Mouse (Mus musculus): ENCODE results near the gene Vsx1. TPM values are rescaled to one million over a fixed set of nuclear protein-coding genes. Genes with fewer than 3 reads are reported as not detected.

The Vsx1 gene
- polyA plus RNA-seq, 1 experiment from 2014 or later = 0.06 TPM

DNA sequence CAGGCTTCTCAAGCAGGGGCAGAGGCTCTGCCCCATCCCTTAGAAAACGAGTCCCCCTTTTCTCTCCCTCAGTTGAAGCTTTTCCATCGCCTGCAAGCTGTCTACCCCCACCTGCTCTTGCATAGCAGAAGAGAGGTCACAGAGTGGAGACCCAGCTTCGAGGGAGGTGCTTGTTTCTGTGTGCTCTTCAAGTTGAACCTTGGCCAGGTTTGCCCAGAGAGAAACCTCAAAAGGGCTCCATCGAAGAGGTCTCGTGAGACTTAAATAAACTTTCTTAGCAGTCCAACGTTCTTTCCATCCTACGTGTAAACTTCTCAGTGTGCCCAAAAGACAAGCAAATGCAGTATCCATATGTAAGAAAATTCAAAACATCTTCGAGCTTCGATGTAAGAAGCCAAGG, 37.8 kb downstream of the Vsx1 start:
- 69% methylated on average over 9 of the region's 9 CpGs for WGBS
- Histone ChIP-seq H3K4me2 (no peak overlapping the region), H3K9me3 (no peaks in the 10 kb centered on the region), H3K36me3 (replicated peaks) (no peaks in the 10 kb centered on the region), H3K9ac (no peak overlapping the region), H3K27me3 (replicated peaks) (no peaks in the 10 kb centered on the region), H3K27ac (no peak overlapping the region), H3K4me1 (peaks cover 20% of the 10 kb centered on the region), H3K4me3 (no peak overlapping the region)
- no peak for ATAC-seq (replicated peaks)

DNA sequence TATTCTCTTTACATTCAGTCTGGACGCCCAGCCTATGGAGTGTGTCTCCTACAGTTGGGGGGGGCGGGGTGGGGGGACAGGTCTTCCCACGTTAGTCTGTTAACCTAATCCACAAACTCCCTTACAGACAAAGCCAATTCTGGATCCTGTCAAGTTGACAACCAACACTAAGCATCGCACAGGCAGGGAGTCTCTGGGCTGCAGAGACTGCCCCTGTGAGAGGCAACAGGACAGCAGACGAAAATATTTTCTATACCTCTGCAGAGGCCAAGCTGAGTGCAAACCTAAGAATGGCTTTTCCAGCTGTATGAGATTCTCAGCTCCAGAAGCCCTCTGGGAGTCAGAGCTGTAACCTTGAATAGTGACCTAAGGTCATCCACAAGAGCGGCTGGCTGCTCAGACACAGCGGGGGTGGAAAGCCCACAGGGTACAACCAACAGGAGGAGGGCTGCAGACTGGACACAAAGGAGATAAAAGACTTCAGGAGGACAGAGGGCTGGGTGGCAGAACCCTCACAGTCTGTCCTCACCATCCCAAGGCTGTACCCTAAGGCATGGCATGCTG, 38.6 kb downstream of the Vsx1 start:
- WGBS = 11% methylated on average over 7 of the region's 7 CpGs
- H3K36me3 ChIP-seq (replicated peaks) = no peaks in the 10 kb centered on the region
- no peak overlapping the region for H3K9ac ChIP-seq
- peak; percentile 24; the same call in 1 of the 2 replicates for ATAC-seq (replicated peaks)
- H3K27me3 ChIP-seq (replicated peaks) = no peaks in the 10 kb centered on the region
- H3K27ac ChIP-seq = no peak overlapping the region
- H3K9me3 ChIP-seq = no peaks in the 10 kb centered on the region
- H3K4me1 ChIP-seq = peaks cover 20% of the 10 kb centered on the region
- no peak overlapping the region for H3K4me2 ChIP-seq
- no peak overlapping the region for H3K4me3 ChIP-seq

DNA sequence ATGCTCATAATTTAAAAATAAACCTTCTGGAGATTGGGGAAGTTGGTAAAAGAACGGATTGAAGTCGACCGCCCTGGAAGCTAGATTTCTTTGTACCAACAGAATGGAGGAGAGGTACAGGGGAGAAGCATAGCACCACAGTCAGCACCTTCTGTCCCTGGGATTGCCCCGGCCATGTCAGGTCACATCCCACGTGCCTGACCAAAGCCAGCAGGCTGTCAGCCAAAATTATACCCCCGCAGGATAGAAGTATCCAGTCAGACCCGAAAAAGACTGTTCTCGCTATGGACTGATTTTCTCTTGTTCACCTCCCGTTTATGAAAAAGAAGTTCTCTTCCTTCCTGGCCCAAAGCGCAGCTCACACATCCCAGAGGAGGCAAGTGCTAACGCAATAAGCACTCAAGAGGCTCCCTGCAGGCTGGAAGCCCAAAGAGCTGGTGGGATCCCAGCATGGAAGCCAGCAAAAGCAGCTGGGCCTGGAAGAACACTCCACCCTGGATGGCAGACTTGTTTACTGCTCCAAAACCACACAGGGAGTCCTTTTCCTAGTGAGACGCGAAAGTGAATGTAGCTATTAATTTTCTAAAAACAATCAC, 40.8 kb downstream of the Vsx1 start:
- Histone ChIP-seq H3K4me3 (no peak overlapping the region), H3K4me2 (no peak overlapping the region), H3K27ac (peak overlapping the region; percentile 21; the same call in 1 of the 2 replicates), H3K36me3 (replicated peaks) (no peaks in the 10 kb centered on the region), H3K9ac (no peak overlapping the region), H3K9me3 (no peaks in the 10 kb centered on the region), H3K4me1 (peaks cover 23% of the 10 kb centered on the region), H3K27me3 (replicated peaks) (no peaks in the 10 kb centered on the region)
- ATAC-seq (replicated peaks) = no peak
- 59% methylated on average over 13 of the region's 13 CpGs for WGBS

DNA sequence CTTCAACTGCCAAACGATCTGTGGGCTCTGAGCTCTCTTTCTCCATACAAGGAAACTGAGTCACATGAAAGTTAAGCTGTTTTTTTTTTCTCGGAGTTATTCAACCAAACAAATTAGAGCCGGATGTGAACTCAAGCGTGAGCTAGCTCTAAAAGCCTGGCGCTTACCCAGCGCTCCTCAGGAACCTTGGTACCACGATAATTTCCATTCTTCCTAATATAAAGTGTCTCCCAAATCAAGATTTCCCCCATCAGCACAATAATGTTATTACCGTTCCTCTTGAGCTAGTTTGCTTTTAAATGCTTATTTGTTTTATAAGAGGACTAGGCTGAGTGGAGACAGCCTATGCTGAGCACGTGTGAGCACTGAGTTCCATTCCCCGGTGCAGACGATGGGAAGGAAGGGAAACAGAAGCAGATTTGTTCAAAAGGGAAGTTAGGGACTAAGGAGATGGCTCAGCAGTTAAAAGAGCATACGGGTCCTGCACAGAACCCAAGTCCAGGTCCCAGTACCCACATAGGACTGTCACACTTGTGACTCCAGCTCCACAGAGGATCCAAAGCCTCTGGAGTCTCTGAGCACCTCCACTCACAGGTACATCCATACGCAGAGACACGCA, 41.4 kb downstream of the Vsx1 start:
- no peaks in the 10 kb centered on the region for H3K27me3 ChIP-seq (replicated peaks)
- H3K27ac ChIP-seq = peak overlapping the region; percentile 21; the same call in 1 of the 2 replicates
- no peak overlapping the region for H3K4me2 ChIP-seq
- no peak for ATAC-seq (replicated peaks)
- no peak overlapping the region for H3K9ac ChIP-seq
- peaks cover 23% of the 10 kb centered on the region for H3K4me1 ChIP-seq
- no peak overlapping the region for H3K4me3 ChIP-seq
- no peaks in the 10 kb centered on the region for H3K36me3 ChIP-seq (replicated peaks)
- 68% methylated on average over 14 of the region's 14 CpGs for WGBS
- H3K9me3 ChIP-seq = no peaks in the 10 kb centered on the region

DNA sequence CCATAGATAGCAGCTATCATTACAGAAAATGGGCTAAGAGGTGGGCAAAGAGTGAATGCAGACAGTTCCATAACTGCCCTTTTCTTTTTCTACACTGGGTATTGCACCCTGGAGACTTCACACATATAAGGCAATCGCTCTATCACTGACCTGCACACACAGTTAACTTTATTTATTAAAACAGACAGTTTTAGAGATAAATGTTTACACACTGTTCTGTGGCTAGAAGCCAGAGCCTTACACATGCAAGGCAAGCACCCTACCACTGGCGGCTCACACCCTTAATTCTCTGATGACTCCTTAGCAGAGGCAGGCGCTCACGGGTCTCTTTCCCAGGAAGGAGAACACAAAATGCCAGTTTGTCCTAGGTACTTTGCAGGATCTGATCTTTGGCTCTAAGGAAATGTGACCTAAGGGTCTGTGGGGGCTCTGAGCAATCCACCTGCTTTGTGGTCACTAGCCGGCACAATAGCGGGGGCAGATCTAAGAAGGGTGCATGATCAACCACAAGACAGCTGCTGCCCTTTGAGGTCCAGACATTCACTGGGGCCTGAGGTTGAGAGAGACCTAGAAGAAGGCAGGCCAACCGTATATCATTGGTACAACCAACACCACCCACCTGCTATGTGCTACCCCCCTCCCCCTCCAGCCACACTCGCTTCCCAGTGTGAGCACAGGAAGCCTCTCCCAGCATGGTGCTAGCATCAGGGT, 42.6 kb downstream of the Vsx1 start:
- H3K4me1 ChIP-seq = peaks cover 23% of the 10 kb centered on the region
- 92% methylated on average over 8 of the region's 8 CpGs for WGBS
- H3K4me2 ChIP-seq = no peak overlapping the region
- H3K36me3 ChIP-seq (replicated peaks) = no peaks in the 10 kb centered on the region
- no peak for ATAC-seq (replicated peaks)
- no peak overlapping the region for H3K4me3 ChIP-seq
- no peak overlapping the region for H3K27ac ChIP-seq
- no peaks in the 10 kb centered on the region for H3K9me3 ChIP-seq
- H3K27me3 ChIP-seq (replicated peaks) = no peaks in the 10 kb centered on the region
- H3K9ac ChIP-seq = no peak overlapping the region

DNA sequence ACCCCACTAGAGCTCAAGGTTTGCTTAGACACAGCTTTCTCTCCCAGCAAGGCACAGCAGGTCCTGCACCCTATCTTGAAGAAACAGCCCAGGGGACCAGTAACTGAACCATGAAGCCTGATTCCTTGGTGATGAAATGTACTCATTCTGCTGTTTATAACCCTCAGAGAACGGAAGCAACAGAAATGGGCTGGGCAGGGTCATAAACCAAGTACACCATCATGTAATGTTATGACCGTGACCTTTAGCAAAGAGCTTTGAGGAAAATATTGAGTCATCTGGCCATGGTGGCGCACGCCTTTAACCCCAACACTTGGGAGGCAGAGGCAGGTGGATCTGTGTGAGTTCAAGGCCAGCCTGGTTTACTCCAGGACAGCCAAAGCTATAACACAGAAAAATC, 43.9 kb downstream of the Vsx1 start:
- WGBS = 93% methylated on average over 4 of the region's 4 CpGs
- peaks cover 14% of the 10 kb centered on the region for H3K4me1 ChIP-seq
- peak overlapping the region; percentile 86 for H3K27ac ChIP-seq

DNA sequence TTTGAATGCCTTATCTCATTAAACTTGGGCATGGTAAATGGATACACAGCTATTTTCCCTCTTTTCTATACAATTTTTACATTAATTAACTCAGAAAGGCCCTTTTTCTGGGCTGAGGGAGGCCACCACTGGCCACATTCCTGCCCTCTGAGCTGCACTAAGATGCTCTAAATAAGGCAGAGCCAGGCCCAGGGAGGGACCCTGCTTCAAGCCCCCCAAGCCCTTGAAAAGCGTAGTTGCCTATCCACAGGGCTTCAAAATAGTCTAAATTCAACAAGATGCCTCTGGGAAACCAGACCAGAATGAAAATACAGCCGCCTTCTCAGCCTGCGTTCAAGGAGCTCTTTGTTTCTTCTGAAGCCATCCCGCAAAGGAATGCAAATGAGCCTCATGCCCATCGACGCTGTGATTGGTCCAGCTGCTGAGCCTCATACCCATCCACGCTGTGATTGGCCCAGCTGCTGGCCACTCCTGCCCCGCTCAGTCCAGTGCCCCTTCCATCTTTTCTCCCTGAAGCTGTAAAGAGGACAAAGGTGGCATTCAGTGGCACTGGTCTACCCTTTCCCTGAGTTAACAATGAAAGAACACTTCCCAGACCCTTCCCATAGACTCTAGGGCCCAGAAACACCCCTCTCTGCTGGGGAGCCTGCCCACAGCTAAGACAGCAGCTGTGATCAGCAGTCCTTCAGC, 45.3 kb downstream of the Vsx1 start:
- H3K4me1 ChIP-seq = peaks cover 7% of the 10 kb centered on the region; the same call in 1 of the 2 replicates
- H3K9me3 ChIP-seq = no peaks in the 10 kb centered on the region
- no peak overlapping the region for H3K4me3 ChIP-seq
- H3K9ac ChIP-seq = no peak overlapping the region
- H3K36me3 ChIP-seq (replicated peaks) = no peaks in the 10 kb centered on the region
- peak overlapping the region; percentile 86 for H3K27ac ChIP-seq
- no peaks in the 10 kb centered on the region for H3K27me3 ChIP-seq (replicated peaks)
- peak; percentile 99 for ATAC-seq (replicated peaks)
- 33% methylated on average over 8 of the region's 8 CpGs for WGBS
- H3K4me2 ChIP-seq = peak overlapping the region; percentile 28

More for the DNA sequence above, 43.9 kb downstream of the Vsx1 start:
- no peak overlapping the region for H3K9ac ChIP-seq
- no peak overlapping the region for H3K4me3 ChIP-seq
- no peak for ATAC-seq (replicated peaks)
- no peaks in the 10 kb centered on the region for H3K27me3 ChIP-seq (replicated peaks)
- no peaks in the 10 kb centered on the region for H3K36me3 ChIP-seq (replicated peaks)
- no peak overlapping the region for H3K4me2 ChIP-seq
- H3K9me3 ChIP-seq = no peaks in the 10 kb centered on the region

DNA sequence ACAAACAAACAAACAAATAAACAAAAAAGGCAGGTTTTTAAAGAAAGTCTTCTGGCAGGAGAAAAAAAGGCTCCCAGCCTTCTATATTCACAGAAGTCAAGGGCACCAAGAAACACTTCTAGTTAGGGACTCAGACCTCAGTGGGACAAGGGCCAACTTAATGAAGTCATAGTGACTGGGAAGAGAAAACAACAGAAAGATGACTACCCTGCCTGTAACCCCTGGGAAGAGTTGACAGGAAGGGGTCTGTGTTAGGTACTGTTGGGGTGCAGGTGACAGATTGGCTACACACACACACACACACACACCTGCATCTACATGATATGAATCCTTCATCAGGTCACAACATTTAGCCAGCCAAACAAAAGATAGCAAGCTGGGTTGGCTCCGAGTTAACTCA, 46.0 kb downstream of the Vsx1 start:
- WGBS = 64% methylated on average over 1 of the region's 1 CpGs
- Histone ChIP-seq H3K27me3 (replicated peaks) (no peaks in the 10 kb centered on the region), H3K4me3 (no peak overlapping the region), H3K9me3 (no peaks in the 10 kb centered on the region), H3K27ac (peak overlapping the region; percentile 86), H3K4me2 (no peak overlapping the region), H3K9ac (no peak overlapping the region), H3K36me3 (replicated peaks) (no peaks in the 10 kb centered on the region), H3K4me1 (peaks cover 3% of the 10 kb centered on the region; the same call in 1 of the 2 replicates)
- ATAC-seq (replicated peaks) = no peak

DNA sequence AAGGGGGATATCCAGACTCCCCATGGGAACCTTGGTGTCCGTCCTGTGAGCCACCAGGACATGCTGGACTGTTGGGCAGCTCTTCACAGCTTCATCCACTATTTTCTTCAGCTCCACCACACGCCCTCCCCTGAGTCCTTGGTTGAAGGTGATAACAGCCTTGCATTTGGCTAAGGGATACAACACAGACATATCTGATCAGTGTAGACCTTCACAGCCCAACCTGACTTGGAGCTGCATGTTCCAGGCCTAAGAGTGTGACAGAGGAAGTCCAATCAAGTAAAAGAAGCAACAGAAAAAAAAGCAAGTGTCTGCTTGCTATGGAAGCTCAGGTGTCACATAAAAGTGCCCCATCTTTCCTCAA, 50.8 kb downstream of the Vsx1 start:
- no peaks in the 10 kb centered on the region for H3K27me3 ChIP-seq (replicated peaks)
- H3K4me1 ChIP-seq = peaks cover 5% of the 10 kb centered on the region
- no peak overlapping the region for H3K4me3 ChIP-seq
- 0 out of 2 replicates have a peak, but pooled peaks cover 3% of the 10 kb centered on the region for H3K36me3 ChIP-seq (replicated peaks)
- H3K9ac ChIP-seq = no peak overlapping the region
- no peaks in the 10 kb centered on the region for H3K9me3 ChIP-seq
- ATAC-seq (replicated peaks) = 0 out of 2 replicates have a peak, but pooled peaks have one; percentile 20
- no peak overlapping the region for H3K4me2 ChIP-seq
- WGBS = 27% methylated on average over 2 of the region's 2 CpGs
- H3K27ac ChIP-seq = no peak overlapping the region

DNA sequence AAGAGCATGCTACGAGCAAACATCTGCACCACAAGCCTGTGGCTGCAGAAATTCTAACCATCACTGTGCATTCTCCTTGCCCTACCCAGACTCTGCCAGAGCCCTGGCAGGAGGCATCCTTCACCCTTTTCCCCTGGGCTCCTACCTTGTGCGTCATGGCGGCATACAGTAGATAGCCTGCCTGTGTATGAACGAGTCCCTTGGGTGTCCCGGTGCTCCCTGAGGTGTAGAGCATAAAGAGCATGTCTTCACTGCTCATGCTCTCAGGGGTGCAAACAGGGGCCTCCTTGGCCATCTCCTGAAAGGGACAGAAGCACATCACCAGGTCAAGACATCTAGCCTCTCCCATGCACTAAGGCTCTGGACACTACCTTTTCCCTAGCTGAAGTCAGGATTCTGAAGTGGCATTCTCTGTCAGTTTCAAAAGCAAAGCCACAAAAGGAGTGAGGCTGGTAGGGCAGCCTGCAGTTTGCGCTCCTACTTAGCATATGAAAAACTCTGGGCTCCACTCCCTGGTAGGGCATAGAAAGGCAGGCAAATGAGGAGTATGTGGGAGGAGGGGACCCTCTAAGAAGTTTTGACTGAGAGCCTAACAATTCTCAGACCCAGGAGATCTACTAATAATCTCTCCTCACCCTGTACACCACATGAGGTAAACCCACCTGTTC, 51.3 kb downstream of the Vsx1 start:
- H3K9ac ChIP-seq = no peak overlapping the region
- 0 out of 2 replicates have a peak, but pooled peaks cover 3% of the 10 kb centered on the region for H3K36me3 ChIP-seq (replicated peaks)
- no peaks in the 10 kb centered on the region for H3K9me3 ChIP-seq
- 34% methylated on average over 6 of the region's 6 CpGs for WGBS
- H3K4me1 ChIP-seq = peaks cover 5% of the 10 kb centered on the region
- ATAC-seq (replicated peaks) = peak; percentile 75; the same call in 1 of the 2 replicates
- no peaks in the 10 kb centered on the region for H3K27me3 ChIP-seq (replicated peaks)
- H3K4me2 ChIP-seq = no peak overlapping the region
- peak overlapping the region; percentile 63; the same call in 1 of the 2 replicates for H3K27ac ChIP-seq
- H3K4me3 ChIP-seq = no peak overlapping the region

DNA sequence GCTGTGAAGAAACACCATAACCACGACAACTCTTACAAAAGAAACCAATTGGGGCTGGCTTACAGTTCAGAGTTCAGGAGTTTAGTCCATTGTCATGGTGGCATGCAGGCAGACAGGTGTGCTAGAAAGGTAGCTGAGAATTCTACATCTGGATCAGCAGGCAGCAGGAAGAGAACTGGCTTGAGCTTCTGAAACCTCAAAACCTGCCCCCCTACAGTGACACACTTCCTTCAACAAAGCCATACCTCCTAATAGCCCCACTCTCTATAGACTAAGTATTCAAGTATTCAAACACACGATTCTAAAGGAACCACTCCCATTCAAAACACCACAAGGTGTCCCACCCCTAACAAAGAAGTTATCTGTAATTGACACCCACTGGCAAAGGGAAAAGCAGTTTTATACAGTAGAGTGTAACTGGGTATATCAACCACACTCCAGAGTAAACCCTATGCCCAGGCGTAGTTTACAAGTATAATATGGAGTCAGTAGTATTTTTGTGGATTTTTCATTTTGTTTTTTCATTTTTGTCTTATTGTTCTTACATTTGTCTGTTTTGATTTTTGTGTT, 53.2 kb downstream of the Vsx1 start:
- 0 out of 2 replicates have a peak, but pooled peaks cover 3% of the 10 kb centered on the region for H3K36me3 ChIP-seq (replicated peaks)
- H3K9ac ChIP-seq = no peak overlapping the region
- H3K4me3 ChIP-seq = no peak overlapping the region
- no peaks in the 10 kb centered on the region for H3K27me3 ChIP-seq (replicated peaks)
- no peak for ATAC-seq (replicated peaks)
- no peak overlapping the region for H3K4me2 ChIP-seq
- 73% methylated on average over 3 of the region's 3 CpGs for WGBS
- no peak overlapping the region for H3K27ac ChIP-seq
- H3K4me1 ChIP-seq = peaks cover 5% of the 10 kb centered on the region
- no peaks in the 10 kb centered on the region for H3K9me3 ChIP-seq

Data from midbrain, embryonic 15.5 days (tissue).